Mouse (Mus musculus): Measurements from ENCODE around the gene Selenbp2. TPM values are rescaled to one million over a fixed set of nuclear protein-coding genes. Genes with fewer than 3 reads are reported as not detected.
A peak's percentile ranks its signal among the peaks of the same experiment; 100 is the strongest.
"Not testable (repeated sequence)": the region's sequence is repeated elsewhere in the genome, so short reads cannot be mapped to it uniquely, and the experiment has no call there.

The Selenbp2 gene
- 1 to 10 TPM in 3 of 4 experiments, not detected in 1; 1.8 to 4.0 (median 3.8) TPM for total RNA-seq (2022)

GRCm38 (mm10) chr3:94693329-94693825 is at the start of gene Selenbp2:
Gene Selenbp2 (plus strand): TSS chr3:94693556.
- DNase-seq (ENCODE audit: low spot score in 2 of 2), result no peak

GRCm38 (mm10) chr3:94648755-94649590 is 44.4 kb upstream of the Selenbp2 start:
- DNase-seq (ENCODE audit: low spot score in 2 of 2), result no peak

- no peak for DNase-seq (ENCODE audit: low spot score in 2 of 2)
Measured at GRCm38 (mm10) chr3:94650409-94650808, 42.9 kb upstream of the Selenbp2 start.

- not testable (repeated sequence) for DNase-seq (ENCODE audit: low spot score in 2 of 2)
Measured at GRCm38 (mm10) chr3:94653967-94654366, 39.4 kb upstream of the Selenbp2 start.

- not testable (repeated sequence) for DNase-seq (ENCODE audit: low spot score in 2 of 2)
Measured at GRCm38 (mm10) chr3:94657852-94658739, 35.3 kb upstream of the Selenbp2 start.

DNA sequence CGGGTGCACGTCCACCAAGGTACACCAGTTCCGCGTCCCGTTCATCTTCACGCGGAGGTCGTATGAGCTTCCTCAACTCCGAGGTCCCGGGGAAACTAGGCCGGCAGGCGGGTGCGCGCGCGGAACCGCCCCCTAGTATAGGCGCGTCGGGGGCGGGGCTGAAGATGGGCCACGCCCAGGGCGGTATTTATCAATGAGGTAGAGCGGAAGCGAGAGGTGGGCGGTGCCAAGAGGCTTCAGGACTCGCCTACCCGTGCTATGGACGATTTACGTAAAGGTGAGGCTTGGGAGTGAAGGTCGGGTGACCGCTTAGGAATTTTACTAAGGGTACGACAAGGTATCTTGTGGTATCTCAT is 34.6 kb upstream of the Selenbp2 start, which contains the start of gene Tuft1:
Tuft1 (minus strand) TSS at position 133 of the 356 bp plus-strand sequence.
- peak; percentile 38 to 45 for DNase-seq (ENCODE audit: low spot score in 2 of 2)

- DNase-seq (ENCODE audit: low spot score in 2 of 2), result not testable (repeated sequence)
Measured at GRCm38 (mm10) chr3:94659142-94659748, 34.1 kb upstream of the Selenbp2 start.

DNA sequence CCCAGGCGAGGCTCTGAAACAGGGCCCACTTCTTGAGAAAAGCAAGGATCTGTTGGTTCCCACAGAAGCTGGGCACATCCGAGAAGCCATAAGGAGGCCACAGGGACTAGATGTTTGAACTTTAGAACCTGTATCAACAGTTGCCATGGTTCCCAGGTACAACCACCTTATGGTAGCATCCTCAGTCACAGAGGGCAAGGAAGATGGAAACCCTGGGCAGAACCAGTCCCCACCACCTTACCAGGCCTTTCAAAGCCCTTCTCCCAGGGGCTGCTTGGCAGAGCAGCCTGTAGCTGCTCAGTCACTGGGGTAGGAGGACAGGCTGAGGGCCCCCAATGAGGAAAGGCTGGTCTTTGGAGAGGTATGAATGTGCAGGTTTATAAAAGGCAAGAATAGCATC is 32.5 kb upstream of the Selenbp2 start:
- not testable (repeated sequence) for DNase-seq (ENCODE audit: low spot score in 2 of 2)

- not testable (repeated sequence) for DNase-seq (ENCODE audit: low spot score in 2 of 2)
Measured at GRCm38 (mm10) chr3:94665060-94665802, 28.1 kb upstream of the Selenbp2 start.

- DNase-seq (ENCODE audit: low spot score in 2 of 2), result not testable (repeated sequence)
Measured at GRCm38 (mm10) chr3:94665896-94666295, 27.5 kb upstream of the Selenbp2 start.

GRCm38 (mm10) chr3:94675101-94675500 is 18.3 kb upstream of the Selenbp2 start:
- not testable (repeated sequence) for DNase-seq (ENCODE audit: low spot score in 2 of 2)

GRCm38 (mm10) chr3:94679351-94679841 is 14.0 kb upstream of the Selenbp2 start:
- no peak for DNase-seq (ENCODE audit: low spot score in 2 of 2)

GRCm38 (mm10) chr3:94680032-94680431 is 13.3 kb upstream of the Selenbp2 start:
- DNase-seq (ENCODE audit: low spot score in 2 of 2), result not testable (repeated sequence)

DNA sequence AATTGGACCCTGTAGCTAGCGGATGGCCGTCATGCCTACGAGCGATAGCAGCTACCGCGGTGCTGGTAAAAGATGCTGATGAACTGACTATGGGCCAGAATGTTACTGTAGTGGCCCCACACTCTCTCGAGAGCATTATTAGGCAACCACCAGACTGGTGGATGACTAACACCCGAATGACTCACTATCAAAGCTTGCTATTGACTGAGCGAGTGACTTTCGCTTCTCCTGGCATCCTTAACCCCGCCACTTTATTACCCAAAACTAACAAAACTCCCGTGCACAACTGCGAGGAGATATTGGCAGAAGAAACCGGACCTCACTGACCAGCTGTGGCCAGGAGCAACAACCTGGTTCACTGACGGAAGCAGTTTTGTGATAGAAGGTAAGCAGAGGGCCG is 12.6 kb upstream of the Selenbp2 start:
- DNase-seq (ENCODE audit: low spot score in 2 of 2), result no peak

DNA sequence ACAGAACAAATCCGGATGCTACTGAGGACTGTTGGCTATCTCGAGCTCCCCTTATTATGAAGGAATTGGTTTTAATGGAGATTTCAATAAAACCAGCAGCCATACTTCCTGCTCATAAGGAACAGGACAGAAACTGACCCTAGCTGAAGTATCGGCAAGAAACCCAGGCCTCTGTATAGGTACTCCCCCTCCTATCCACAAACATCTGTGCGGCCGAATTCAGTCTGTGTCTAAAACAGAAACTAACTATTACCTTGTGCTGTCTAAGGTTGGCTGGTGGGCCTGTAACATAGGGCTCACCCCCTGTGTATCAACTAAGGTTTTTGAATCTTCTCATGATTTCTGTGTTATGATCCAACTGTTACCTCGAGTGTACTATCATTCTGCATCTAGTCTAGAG is 9.7 kb upstream of the Selenbp2 start:
- DNase-seq (ENCODE audit: low spot score in 2 of 2), result no peak

DNA sequence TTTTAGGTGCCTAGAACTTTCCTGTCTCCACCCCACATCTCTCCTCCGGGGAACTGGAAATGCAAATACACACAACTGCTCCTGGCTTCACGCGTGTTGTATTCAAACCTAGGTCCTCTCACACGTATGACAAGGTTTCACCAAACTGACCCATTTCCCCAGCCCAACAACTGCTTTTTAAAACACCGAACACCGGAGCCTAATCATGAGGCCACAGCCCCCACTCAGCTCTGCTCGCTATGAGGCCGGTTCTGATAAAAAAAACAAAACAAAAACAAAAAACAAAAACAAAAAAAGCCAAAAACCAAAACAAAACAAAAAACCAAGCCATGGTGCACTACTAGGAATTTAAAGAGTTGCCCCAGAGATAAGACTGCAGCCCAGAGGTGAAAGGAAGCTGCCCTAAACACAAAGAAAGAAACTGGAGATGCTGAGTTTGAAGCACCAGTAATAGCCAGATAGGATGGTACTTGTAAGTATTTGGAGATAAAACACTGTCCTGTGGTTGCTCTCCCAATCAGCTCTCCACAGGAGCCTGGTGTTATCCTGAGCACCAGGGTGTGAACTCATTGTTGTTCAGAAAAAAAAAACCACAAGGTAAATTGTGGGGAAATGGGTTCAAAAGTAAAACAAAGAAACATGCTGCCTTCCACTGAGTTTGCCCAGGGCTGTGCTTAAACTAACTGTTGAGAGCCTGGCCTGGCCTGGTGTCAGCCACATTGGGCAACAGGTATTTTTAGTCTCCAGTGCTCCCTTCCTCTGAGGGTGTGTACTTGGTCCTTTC is 7.2 kb upstream of the Selenbp2 start:
- not testable (repeated sequence) for DNase-seq (ENCODE audit: low spot score in 2 of 2)

GRCm38 (mm10) chr3:94688698-94689097 is 4.7 kb upstream of the Selenbp2 start:
- not testable (repeated sequence) for DNase-seq (ENCODE audit: low spot score in 2 of 2)

DNA sequence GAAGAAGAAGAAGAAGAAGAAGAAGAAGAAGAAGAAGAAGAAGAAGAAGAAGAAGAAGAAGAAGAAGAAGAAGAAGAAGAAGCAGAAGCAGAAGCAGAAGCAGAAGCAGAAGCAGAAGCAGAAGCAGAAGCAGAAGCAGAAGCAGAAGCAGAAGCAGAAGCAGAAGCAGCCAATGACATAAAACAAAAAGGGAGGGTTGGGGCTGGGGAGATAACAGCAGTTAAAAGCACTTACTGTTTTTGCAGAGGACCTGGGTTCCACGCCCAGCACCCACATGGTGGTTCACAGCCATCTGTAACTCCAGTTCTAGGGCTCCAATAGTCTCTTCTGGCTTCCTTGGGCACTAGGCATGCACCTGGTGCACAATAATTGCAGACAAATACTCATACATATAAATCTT is 4.2 kb upstream of the Selenbp2 start:
- DNase-seq (ENCODE audit: low spot score in 2 of 2), result not testable (repeated sequence)

DNA sequence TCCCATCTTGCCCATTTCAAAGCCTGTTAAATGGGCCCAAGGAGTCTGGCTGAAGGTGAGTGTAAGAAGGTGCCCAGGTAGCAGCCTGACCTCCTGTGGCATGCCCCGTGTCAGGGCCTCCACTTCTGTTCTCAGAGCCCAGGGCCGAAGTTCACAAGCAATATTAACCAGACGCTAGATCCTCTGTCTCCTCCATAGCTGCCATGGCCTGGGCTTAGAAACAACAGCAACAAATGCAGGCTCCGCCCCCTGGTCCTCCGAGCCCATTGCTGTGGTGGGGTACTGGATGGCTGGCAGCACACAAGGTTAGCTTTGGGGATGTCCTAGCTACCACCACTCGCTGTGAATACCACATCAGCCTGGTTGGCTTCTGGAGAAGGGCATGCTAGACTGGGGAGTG is 3.2 kb upstream of the Selenbp2 start:
- not testable (repeated sequence) for DNase-seq (ENCODE audit: low spot score in 2 of 2)

Measured in gastrocnemius, adult 8-10 months (tissue).